Mouse (Mus musculus) liver, embryonic 14.5 days (tissue): ENCODE measurements around the gene Pithd1.

Experiments used
- CTCF ChIP-seq: IDR thresholded peaks from 2 replicates; pipeline ENCODE4 v1.5.1; 2016; ENCODE audit warnings: antibody characterized with exemption, low read depth, control low read depth
- EP300 ChIP-seq: IDR thresholded peaks from 2 replicates; pipeline ENCODE4 v1.6.1; 2016; ENCODE audit warnings: antibody characterized with exemption, low read depth

GRCm38 (mm10) chr4:135930239-135930638, 56.8 kb downstream of the Pithd1 start:
- TF ChIP-seq CTCF (no peak), EP300 (no peak)
